Mouse (Mus musculus): ENCODE measurements around the gene Hivep3.

DNA sequence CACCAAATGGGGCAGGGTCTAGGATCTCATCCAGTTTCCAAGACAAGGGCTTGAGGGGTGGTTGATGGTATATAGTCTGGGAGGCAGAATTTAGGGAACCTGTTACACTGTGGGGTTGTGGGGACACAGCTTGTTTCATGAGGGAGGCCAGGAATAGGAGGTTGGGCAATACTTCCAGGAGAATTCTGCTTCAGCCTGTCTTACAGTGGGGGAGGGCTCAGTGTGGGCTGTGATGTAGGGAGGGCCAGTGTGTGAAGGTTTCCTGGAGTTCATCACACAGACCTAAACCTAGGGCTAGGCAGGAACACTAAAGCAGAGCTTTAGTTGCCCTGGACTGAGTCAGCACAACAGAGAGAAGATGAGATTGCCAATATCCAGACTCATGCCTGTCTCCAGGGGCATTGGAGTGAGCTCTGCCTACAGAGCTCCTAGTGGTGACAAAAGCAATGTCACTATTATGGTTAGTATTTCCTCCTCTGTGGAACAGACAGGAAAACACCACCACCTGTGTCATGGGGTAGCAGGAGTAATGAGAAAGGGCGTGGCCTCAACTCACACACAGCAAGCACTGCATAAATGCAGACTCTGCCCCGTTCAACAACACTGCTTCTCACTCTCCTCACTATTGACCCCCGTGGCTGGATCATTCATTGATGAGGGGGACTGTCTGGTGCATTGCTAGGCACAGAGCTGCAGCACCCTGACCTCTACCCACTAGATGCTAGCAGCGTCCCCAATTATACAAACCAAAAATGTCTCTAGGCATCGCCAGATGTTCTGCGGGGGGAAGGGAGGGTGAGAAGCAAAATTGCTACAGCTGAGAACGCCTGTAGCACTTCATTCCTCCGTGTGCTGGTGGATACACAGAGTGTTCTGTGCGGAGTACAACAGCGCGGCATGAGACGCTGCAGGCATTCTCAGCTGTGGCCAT lies 213.9 kb downstream of the Hivep3 start:
- TF ChIP-seq CTCF (IDR thresholded peaks at IDR 0.05; ENCODE audit: borderline replicate concordance, control insufficient read depth, extremely low read depth, insufficient read depth, low read length, poor library complexity) = no peak
- TF ChIP-seq POLR2A (IDR thresholded peaks at IDR 0.05; ENCODE audit: control insufficient read depth, extremely low read depth, insufficient read depth, low read length, poor library complexity) = no peak

All from thymus, adult 2 months (tissue).